Mouse (Mus musculus): ENCODE data around the gene Stat2.

The Stat2 gene

GRCm38 (mm10) chr10:128270287-128270841, at the start of gene Stat2:
Stat2 (plus strand) TSS chr10:128270559.
- peak; percentile 100 for DNase-seq (ENCODE audit: low read depth, low spot score)

- peak; percentile 54 for DNase-seq (ENCODE audit: low read depth, low spot score)
Observed at GRCm38 (mm10) chr10:128221533-128222286, 48.6 kb upstream of the Stat2 start.

DNA sequence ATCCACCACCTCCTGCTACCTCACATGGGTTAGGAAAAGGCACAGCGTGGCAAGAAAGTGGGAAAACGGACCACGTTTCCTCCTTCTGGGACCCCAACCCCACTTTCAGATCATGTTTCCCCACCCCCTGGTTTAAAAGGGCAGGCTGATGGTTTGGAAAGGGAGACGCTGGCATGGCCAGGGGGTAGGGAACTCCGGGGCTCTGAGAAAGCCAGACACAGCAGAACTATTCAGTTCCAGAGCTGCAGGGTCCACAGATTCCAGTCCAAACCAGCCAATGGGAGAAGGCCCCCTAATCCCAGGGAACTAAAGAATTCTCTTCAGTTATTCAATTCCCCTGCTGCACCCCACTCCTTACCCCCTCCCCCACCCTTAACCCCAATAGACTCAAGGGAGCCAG, 45.3 kb upstream of the Stat2 start:
- DNase-seq (ENCODE audit: low read depth, low spot score) = no peak

DNA sequence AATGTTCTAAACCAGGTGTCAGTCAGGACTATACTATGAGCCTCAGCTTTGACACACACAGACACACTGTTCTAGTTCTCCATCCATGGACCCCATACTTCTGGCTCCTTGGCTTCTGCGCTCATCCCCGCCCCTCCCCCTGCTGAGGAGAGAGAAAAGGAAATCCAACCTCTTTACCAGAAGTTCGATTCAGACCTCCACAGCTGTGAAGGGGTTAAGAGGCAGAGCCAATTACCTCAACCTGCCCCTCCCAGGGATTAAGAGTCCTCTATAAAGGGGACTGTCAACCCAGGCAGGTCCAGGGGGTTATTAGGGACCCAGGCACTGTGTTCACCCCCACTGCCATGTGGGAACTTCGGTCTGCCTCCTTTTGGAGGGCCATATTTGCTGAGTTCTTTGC, 44.8 kb upstream of the Stat2 start, which contains the start of gene Mip:
TSS of gene Mip (plus strand) at position 301 of the 400 bp plus-strand sequence.
- DNase-seq (ENCODE audit: low read depth, low spot score) = no peak

DNA sequence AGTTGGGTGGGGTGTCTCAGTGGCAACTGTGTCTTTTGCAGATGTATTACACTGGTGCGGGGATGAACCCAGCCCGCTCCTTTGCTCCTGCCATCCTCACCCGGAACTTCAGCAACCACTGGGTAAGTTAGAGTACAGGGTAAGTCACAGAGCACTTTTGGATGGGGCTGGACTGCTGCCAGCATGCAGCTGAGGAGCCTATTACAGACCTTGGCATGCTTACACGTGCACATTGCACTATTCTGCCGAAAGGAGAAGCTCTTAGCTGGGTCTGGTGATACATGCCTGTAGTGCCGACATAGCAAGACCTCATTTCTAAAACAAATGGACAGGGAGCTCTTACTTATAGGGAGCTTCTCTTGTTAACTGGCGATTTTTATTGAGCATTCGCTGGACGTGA, 42.8 kb upstream of the Stat2 start:
- no peak for DNase-seq (ENCODE audit: low read depth, low spot score)

DNA sequence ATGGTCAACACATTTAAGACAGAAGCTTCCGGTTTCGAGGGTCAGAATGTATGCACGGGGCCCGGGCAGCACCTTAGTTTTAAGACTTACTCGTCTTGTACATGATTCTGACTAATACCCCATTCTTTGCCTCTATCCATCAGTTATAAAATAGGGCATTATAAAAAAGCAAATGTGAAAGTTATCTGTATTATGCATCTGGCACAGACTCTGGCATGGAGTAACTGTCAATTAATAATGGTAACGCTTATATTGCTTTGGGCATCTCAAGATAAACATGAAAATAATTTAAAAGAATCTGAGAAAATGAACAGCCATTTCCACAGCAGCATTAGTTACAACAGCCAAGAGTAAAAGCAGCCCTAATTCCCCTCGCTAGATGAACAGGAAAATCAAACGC, 42.4 kb upstream of the Stat2 start:
- no peak for DNase-seq (ENCODE audit: low read depth, low spot score)

DNA sequence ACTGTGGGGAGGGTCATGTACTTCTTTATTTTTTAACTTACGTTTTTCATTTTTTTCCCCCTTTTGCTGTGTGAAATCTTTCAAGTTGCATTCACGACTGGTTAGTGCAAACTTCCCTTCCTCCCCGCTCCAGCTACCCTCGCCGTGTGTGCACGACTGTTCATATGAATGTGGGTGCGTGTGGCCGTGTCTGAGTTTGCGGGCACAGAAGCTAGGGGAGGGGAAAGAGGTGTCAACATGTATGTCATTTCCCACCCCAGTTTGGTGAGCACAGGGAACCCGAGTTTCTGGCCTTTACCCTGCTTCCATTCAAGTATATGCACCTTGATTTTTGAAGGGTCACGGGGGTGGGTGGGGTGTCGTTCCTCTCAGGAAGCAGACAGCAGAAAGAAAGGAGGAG, 39.8 kb upstream of the Stat2 start:
- no peak for DNase-seq (ENCODE audit: low read depth, low spot score)

DNA sequence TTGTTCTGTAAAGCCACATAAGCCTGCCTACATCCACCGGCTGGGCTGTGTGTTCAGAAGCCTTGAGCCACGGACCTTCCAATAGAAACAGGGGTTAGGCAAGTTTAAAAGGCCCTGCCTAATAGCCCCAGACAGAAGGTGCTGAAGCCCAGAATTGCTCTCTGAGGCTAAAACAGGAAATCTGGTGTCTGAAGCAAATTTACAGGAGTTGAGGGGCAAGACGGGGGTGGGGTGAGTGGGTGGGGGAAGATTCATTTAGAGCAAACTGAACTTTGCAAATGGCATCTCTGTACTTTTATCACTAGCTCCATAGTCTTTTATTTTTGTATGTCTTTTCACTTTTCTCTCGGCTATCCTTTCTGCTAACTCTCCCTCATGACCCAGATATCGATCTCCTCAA, 39.2 kb upstream of the Stat2 start:
- DNase-seq (ENCODE audit: low read depth, low spot score) = no peak

DNA sequence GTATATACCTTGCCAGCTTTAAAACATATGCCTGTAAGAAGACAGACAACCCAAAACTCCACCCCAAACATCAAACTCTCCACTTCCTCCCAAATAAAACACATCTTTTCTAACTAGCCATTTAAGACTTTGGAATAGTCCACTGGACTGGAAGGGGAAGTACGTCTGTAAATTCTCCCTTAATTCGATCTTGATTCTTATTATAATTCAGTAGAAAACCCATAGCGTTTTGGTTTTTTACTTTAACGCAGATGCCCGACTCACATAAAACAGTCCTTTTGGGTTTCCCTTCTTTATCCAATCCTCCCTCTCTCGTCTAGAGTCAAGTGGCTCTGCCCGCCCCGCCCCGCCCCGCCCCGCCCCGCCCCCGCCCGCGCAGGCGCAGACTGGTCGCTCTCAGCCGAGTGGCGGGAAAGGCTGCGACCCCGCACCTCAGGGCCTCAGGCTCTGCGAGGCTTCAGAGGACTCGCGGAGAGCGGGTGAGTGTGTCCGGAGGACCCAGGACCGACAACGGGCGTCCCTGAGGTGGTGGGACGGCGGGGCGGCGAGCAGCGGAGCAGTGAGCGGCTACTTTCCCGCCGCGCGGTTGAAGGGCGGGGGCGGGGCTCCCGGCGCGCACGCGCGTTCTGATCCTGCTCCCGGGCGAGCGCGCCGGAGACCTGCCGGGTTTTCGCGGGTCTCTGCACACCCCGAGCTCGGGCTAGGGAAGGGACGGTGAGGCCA, 38.5 kb upstream of the Stat2 start, which contains the start of gene Timeless:
TSS of gene Timeless (plus strand) at position 369 of the 723 bp plus-strand sequence.
- peak; percentile 89 for DNase-seq (ENCODE audit: low read depth, low spot score)

- DNase-seq (ENCODE audit: low read depth, low spot score) = peak; percentile 89
Observed at GRCm38 (mm10) chr10:128232420-128232985, 37.9 kb upstream of the Stat2 start.

GRCm38 (mm10) chr10:128236321-128236720, 34.0 kb upstream of the Stat2 start:
- DNase-seq (ENCODE audit: low read depth, low spot score) = no peak

DNA sequence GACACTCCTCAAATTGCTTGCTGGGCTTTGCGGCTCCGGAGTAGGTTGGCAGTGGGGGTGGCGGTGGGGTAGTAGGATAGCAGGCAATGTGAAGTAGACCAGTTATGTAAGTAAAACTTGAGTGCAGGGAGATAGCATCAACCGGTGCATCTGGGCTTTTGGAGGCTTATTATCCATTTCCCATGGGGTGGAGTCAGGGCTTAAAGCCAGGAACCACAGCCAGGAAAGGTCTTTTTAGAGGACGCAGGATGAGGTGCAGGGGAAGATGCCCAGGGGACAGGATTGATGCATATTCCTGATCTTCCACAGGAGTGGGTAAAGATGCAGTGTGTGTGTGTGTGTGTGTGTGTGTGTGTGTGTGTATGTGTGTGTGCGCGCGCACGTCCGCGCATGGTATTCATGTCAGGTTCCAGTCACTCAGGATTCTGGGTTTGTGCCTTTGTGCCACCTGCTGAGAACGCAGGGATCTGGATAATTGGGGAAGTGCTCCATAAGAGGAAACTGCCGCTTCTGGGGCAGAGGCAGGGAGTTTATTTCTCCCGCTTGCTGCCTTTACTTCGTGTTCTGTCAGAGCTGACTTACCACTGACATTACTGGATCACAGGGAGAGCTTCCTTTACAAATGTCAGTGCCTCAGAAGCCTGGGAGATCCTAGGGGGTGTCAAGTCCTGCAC, 32.4 kb upstream of the Stat2 start:
- peak; percentile 37 for DNase-seq (ENCODE audit: low read depth, low spot score)

- no peak for DNase-seq (ENCODE audit: low read depth, low spot score)
Observed at GRCm38 (mm10) chr10:128239140-128239539, 31.2 kb upstream of the Stat2 start.

GRCm38 (mm10) chr10:128240131-128240530, 30.2 kb upstream of the Stat2 start:
- DNase-seq (ENCODE audit: low read depth, low spot score) = no peak

DNA sequence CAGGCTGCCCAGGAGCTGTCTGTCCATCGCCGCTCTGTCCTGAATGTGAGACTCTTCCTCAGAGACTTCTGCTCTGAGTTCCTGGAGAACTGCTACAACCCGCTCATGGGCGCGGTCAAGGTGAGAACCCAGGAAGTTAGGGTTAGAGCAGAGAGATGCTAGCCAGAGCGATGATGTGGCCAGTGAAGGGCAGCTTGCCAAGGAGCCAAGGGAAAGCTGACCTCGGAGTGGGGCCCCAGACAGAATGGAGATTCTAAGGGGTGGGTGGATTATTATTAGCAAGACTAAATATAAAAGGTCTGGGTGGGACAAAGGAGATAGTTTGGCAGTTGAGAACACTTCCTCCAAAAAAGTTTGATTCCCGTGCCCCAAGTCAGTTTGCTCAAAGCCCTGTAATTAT, 27.1 kb upstream of the Stat2 start:
- DNase-seq (ENCODE audit: low read depth, low spot score) = no peak

GRCm38 (mm10) chr10:128244121-128244520, 26.2 kb upstream of the Stat2 start:
- DNase-seq (ENCODE audit: low read depth, low spot score) = no peak

DNA sequence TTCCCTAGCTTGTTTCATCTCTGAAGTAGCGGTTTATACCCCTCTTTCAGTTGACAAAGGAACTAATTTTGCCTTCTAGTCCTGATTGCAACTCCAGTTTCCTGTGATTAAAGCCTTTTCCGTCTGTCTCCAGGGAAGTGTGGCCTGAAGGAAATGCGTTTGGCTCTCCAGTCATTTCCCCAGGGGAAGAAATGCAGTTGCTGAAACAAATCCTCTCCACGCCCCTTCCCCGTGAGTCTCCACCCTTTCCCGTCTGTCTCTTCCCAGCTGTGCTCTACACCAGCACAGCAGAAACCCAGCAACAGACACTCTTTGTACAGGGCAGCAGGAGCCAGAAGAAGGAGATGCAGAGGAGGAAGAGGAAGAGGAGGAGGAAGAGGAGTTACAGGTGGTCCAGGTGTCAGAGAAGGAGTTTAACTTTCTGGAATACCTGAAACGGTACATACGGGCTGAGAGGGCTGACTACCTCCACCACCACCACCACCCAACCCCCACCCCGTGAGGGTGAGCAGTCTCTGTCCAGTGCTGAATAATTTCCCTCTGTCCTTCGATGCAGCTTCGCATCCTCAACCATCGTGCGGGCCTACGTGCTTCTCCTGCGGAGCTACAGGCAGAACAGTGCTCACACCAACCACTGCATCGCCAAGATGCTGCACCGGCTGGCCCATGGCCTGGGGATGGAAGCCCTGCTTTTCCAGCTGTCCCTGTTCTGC, 23.2 kb upstream of the Stat2 start:
- peak; percentile 89 for DNase-seq (ENCODE audit: low read depth, low spot score)

DNA sequence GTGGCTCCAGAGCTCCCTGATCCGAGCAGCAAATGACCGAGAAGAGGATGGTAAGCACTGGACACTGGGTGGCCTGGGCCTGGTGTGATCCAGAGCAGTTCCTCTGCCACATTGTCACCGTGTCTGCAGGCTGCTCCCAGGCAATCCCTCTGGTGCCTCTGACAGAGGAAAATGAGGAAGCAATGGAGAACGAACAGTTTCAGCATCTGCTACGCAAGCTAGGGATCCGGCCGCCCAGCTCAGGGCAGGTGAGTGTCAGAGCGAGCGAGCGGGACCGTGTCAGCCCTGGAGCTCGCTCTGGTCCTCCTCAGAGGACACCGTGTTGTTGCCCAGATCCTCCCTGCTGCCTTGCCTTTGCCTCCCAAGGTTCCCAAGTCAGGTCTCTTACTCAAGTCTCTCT, 19.8 kb upstream of the Stat2 start:
- peak; percentile 61 for DNase-seq (ENCODE audit: low read depth, low spot score)

DNA sequence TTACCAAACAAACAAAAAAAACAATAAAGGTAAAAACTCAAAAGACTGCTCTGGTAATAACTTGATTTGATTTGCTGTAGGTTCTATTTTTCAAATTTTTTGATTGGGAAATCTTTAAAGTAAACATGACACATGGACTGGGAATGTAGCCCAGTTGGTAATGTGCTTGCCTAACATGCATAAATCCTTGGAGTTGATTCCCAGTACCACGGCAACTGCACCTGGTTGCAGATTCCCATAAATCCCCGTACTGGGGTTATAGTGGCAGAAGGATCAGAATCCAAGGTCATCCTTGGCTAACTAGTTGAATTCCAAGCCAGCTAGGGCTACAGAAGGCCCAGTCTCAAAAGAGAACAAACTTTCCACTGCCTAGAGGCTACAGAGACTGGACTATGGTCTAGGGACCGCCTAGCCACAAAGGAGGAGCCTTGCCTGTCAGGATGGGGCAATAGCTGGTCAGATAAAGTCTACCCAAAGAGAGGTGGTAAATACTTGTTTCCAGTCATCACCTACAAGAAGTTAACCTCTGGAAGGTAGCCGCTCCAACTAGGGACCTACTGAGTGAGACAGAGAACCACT, 16.6 kb upstream of the Stat2 start, which contains the start of gene Apon:
TSS of gene Apon (plus strand) at position 420 of the 579 bp plus-strand sequence.
- DNase-seq (ENCODE audit: low read depth, low spot score) = no peak

- no peak for DNase-seq (ENCODE audit: low read depth, low spot score)
Observed at GRCm38 (mm10) chr10:128255925-128256324, 14.4 kb upstream of the Stat2 start.

- DNase-seq (ENCODE audit: low read depth, low spot score) = no peak
Observed at GRCm38 (mm10) chr10:128256328-128256727, 14.0 kb upstream of the Stat2 start.
